Mouse (Mus musculus) myocyte (in vitro differentiated cells): ENCODE measurements around the gene Fanca.

Source experiments
- E2F4 ChIP-seq: IDR thresholded peaks from one replicate; pipeline ENCODE4 v1.6.1; 2011; ENCODE audit warnings: mild to moderate bottlenecking, control low read depth, moderate library complexity; ENCODE audit not compliant: insufficient read depth
- MAX ChIP-seq: IDR thresholded peaks from one replicate; pipeline ENCODE4 v1.6.1; 2011; ENCODE audit warnings: low read depth, mild to moderate bottlenecking, control low read depth
- MYOG ChIP-seq, 3 experiments: IDR thresholded peaks; one replicate each; pipeline ENCODE4 v1.6.1; 2011; ENCODE audit warnings: control low read depth in 2 of 3, low read depth in 2 of 3, mild to moderate bottlenecking in 2 of 3; ENCODE audit not compliant: insufficient read length in 2 of 3, control insufficient read depth in 1 of 3, insufficient read depth in 1 of 3
- POLR2A ChIP-seq: IDR thresholded peaks from one replicate; pipeline ENCODE4 v1.6.1; 2011; ENCODE audit warnings: low read depth, mild to moderate bottlenecking, control low read depth, moderate library complexity; ENCODE audit not compliant: insufficient read length
- REST ChIP-seq: IDR thresholded peaks from one replicate; pipeline ENCODE4 v1.6.1; 2011; ENCODE audit warnings: mild to moderate bottlenecking, control low read depth, moderate library complexity; ENCODE audit not compliant: insufficient read depth, insufficient read length
- TCF12 ChIP-seq: IDR thresholded peaks from one replicate; pipeline ENCODE4 v1.6.1; 2011; ENCODE audit warnings: mild to moderate bottlenecking, control low read depth; ENCODE audit not compliant: poor library complexity, insufficient read depth, severe bottlenecking
- TCF3 ChIP-seq: IDR thresholded peaks from one replicate; pipeline ENCODE4 v1.6.1; 2011; ENCODE audit warnings: low read depth, control low read depth; ENCODE audit not compliant: insufficient read length

GRCm38 (mm10) chr8:123220917-123221316, 97.5 kb downstream of the Fanca start:
- TF ChIP-seq POLR2A = no peak
- no peak for TF ChIP-seq E2F4
- TF ChIP-seq MAX = no peak
- no peak for TF ChIP-seq TCF3
- TF ChIP-seq MYOG (IDR thresholded peaks at IDR 0.05; ENCODE audit: control insufficient read depth in 1 of 3, insufficient read depth in 1 of 3, insufficient read length in 2 of 3, low read depth in 2 of 3) = no peak
- TF ChIP-seq TCF12 = no peak
- no peak for TF ChIP-seq REST
